Mouse (Mus musculus) ovary, postnatal 14 days (tissue): Measurements from ENCODE around the gene Zp1.

Experiments
- DNase-seq: peaks from one replicate; pipeline ENCODE4 v3.0.0; 2022; ENCODE audit warnings: low spot score

The Zp1 gene

GRCm38 (mm10) chr19:10878201-10878837 is 42.1 kb downstream of the Zp1 start:
- no peak for DNase-seq

- DNase-seq: no peak
Observed at GRCm38 (mm10) chr19:10871328-10871961, 49.0 kb downstream of the Zp1 start.

- DNase-seq: no peak
Observed at GRCm38 (mm10) chr19:10870676-10871075, 49.8 kb downstream of the Zp1 start.

GRCm38 (mm10) chr19:10869886-10870527 is 50.4 kb downstream of the Zp1 start, which contains the start of gene Tmem132a:
Tmem132a (minus strand) TSS chr19:10869940.
- no peak for DNase-seq

- peak; percentile 67 for DNase-seq
Observed at GRCm38 (mm10) chr19:10869241-10869885, 51.1 kb downstream of the Zp1 start.

- DNase-seq: no peak
Observed at GRCm38 (mm10) chr19:10868623-10869141, 51.8 kb downstream of the Zp1 start.

- no peak for DNase-seq
Observed at GRCm38 (mm10) chr19:10867946-10868622, 52.3 kb downstream of the Zp1 start.

- no peak for DNase-seq
Observed at GRCm38 (mm10) chr19:10866351-10866750, 54.1 kb downstream of the Zp1 start.
